Mouse (Mus musculus): ENCODE measurements around the gene Ins1. TPM values are rescaled to one million over a fixed set of nuclear protein-coding genes. Genes with fewer than 3 reads are reported as not detected.

Ins1 gene
- total RNA-seq (2021) = not detected
- long read RNA-seq, experiment 1 = 0 reads
- long read RNA-seq, experiment 2 = 0 reads

DNA sequence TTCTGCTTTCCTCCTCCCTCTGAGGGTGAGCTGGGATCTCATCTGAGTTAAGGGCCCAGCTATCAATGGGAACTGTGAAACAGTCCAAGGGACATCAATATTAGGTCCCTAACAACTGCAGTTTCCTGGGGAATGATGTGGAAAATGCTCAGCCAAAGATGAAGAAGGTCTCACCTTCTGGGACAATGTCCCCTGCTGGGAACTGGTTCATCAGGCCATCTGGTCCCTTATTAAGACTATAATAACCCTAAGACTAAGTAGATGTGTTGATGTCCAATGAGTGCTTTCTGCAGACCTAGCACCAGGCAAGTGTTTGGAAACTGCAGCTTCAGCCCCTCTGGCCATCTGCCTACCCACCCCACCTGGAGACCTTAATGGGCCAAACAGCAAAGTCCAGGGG is at the start of gene Ins1:
Gene Ins1 (plus strand): TSS at position 301 of the 400 bp plus-strand sequence.
- no peak for DNase-seq (ENCODE audit: low spot score in 2 of 2)
